Mouse (Mus musculus) adrenal gland, adult 10 weeks (tissue): Measurements from ENCODE around the gene Gm21773. TPM values are rescaled to one million over a fixed set of nuclear protein-coding genes. Genes with fewer than 3 reads are reported as not detected.

Source experiments
- polyA plus RNA-seq: library from polyadenylated mRNA; stranded (reverse); fragments of 350-450 nt; fragmentation: Illumina TruSeq; extraction: RNeasy Lipid Tissue Mini Kit (QIAGEN cat#74804); gene quantifications from one replicate; pipeline ENCODE4 v1.2.3, GENCODE M21; 2014; ENCODE audit warnings: low read depth, low replicate concordance

The Gm21773 gene
- not detected for polyA plus RNA-seq

DNA sequence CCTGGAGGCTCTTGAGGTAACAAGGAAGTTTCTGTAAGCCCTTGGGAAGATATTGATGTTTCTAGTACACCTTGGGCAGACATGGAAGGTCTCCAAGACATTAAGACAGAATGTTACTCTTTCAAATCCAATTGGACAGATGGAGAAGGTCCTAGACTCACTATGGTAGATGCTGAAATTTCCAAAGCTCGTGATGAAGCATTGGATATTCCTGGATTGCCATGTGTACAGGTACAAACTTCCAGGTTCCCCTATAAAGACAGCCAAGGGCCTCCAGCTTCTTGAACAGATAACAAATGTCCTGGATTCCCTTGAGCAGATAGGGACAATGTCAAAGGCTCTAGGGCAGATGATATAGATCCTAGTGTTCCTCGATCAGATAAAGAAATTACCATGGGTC, at the start of gene Gm21773:
Gene Gm21773 (minus strand): TSS at position 101 of the 400 bp plus-strand sequence.

